In genomic region chr14:21194336-21194735, GRCm38 (mm10) we compare ENCODE assay signal across 17 mouse cellular contexts.
DNase-seq lines count a peak whose midpoint lies in the region; ATAC-seq and TF ChIP-seq lines count a peak whose summit lies in the region.
"Had no signal": no experiment of that assay in that cellular context is flagged by ENCODE, and none has a peak within 500 bp of the region (broad histone marks: within the 10 kb centered on the region; RNA-seq: fewer than 3 reads in every experiment).

No protein-coding gene starts in this region.

- ATAC-seq in hindbrain, embryonic 15.5 days (ENCODE audit: low FRiP score, low read depth): no peak
- no peak for ATAC-seq in hindbrain, embryonic 12.5 days (ENCODE audit: low FRiP score)
- ATAC-seq in intestine, postnatal 0 days: no peak
- no peak for ATAC-seq in stomach, embryonic 16.5 days (ENCODE audit: insufficient read depth, low FRiP score)
- ATAC-seq: activated CD4-positive, CD25-positive, alpha-beta regulatory T cell, adult 4 months had no signal

- no peaks in the 10 kb centered on the region for H3K36me3 ChIP-seq in hindbrain, embryonic 15.5 days
- H3K36me3 ChIP-seq in hindbrain, embryonic 12.5 days: no peaks in the 10 kb centered on the region
- H3K36me3 ChIP-seq in intestine, postnatal 0 days (ENCODE audit: control insufficient read depth, insufficient read depth): no peaks in the 10 kb centered on the region
- H3K36me3 ChIP-seq in stomach, embryonic 16.5 days (ENCODE audit: control insufficient read depth, insufficient read depth, low read length): no peaks in the 10 kb centered on the region
- H3K36me3 ChIP-seq in midbrain, embryonic 10.5 days: no peaks in the 10 kb centered on the region
- H3K36me3 ChIP-seq: limb, embryonic 12.5 days; lung, embryonic 15.5 days; midbrain, embryonic 12.5 days had no signal

- H3K27me3 ChIP-seq in hindbrain, embryonic 15.5 days: no peaks in the 10 kb centered on the region
- no peaks in the 10 kb centered on the region for H3K27me3 ChIP-seq in hindbrain, embryonic 12.5 days
- no peaks in the 10 kb centered on the region for H3K27me3 ChIP-seq in intestine, postnatal 0 days (replicated peaks; ENCODE audit: control insufficient read depth, insufficient read depth, low read length)
- H3K27me3 ChIP-seq in stomach, embryonic 16.5 days (ENCODE audit: control insufficient read depth, insufficient read depth, low read length): no peaks in the 10 kb centered on the region
- no peaks in the 10 kb centered on the region for H3K27me3 ChIP-seq in midbrain, embryonic 10.5 days (ENCODE audit: low read depth, poor library complexity, severe bottlenecking)
- H3K27me3 ChIP-seq: limb, embryonic 12.5 days; lung, embryonic 15.5 days; midbrain, embryonic 12.5 days had no signal

- no peaks in the 10 kb centered on the region for H3K9me3 ChIP-seq in hindbrain, embryonic 15.5 days
- H3K9me3 ChIP-seq in hindbrain, embryonic 12.5 days (replicated peaks): no peaks in the 10 kb centered on the region
- no peaks in the 10 kb centered on the region for H3K9me3 ChIP-seq in intestine, postnatal 0 days (ENCODE audit: control insufficient read depth)
- H3K9me3 ChIP-seq in stomach, embryonic 16.5 days (replicated peaks; ENCODE audit: control insufficient read depth, low read length): no peaks in the 10 kb centered on the region
- H3K9me3 ChIP-seq in midbrain, embryonic 10.5 days (replicated peaks): no peaks in the 10 kb centered on the region
- H3K9me3 ChIP-seq: limb, embryonic 12.5 days; lung, embryonic 15.5 days; midbrain, embryonic 12.5 days had no signal

- DNase-seq in thymus, postnatal 0 days (ENCODE audit: low spot score): peak; percentile 7
- DNase-seq in thymus, adult 18-20 months: no peak
- DNase-seq in midbrain, embryonic 10.5 days (ENCODE audit: low spot score): no peak
- no peak for DNase-seq in lung, adult 18-20 months
- DNase-seq: cerebellum, adult 18-20 months; heart, postnatal 4 days; kidney, adult 2 months; thymus, postnatal 14 days had no signal

- H3K4me3 ChIP-seq in hindbrain, embryonic 15.5 days: no peak overlapping the region
- no peak overlapping the region for H3K4me3 ChIP-seq in hindbrain, embryonic 12.5 days
- no peak overlapping the region for H3K4me3 ChIP-seq in intestine, postnatal 0 days (ENCODE audit: low read depth, low read length)
- no peak overlapping the region for H3K4me3 ChIP-seq in stomach, embryonic 16.5 days (replicated peaks; ENCODE audit: low read length)
- no peak overlapping the region for H3K4me3 ChIP-seq in midbrain, embryonic 10.5 days
- H3K4me3 ChIP-seq: erythroblast, embryonic 14.5 days; limb, embryonic 12.5 days; lung, embryonic 15.5 days; midbrain, embryonic 12.5 days had no signal

- H3K9ac ChIP-seq in hindbrain, embryonic 15.5 days: no peak overlapping the region
- H3K9ac ChIP-seq in hindbrain, embryonic 12.5 days: no peak overlapping the region
- no peak overlapping the region for H3K9ac ChIP-seq in intestine, postnatal 0 days (ENCODE audit: low read depth, low read length)
- H3K9ac ChIP-seq in stomach, embryonic 16.5 days (ENCODE audit: low read length): no peak overlapping the region
- H3K9ac ChIP-seq: limb, embryonic 12.5 days; lung, embryonic 15.5 days; midbrain, embryonic 12.5 days had no signal

- H3K4me2 ChIP-seq in hindbrain, embryonic 15.5 days: no peak overlapping the region
- H3K4me2 ChIP-seq in hindbrain, embryonic 12.5 days (replicated peaks): no peak overlapping the region
- peak overlapping the region; percentile 30; the same call in 1 of the 2 replicates for H3K4me2 ChIP-seq in intestine, postnatal 0 days (replicated peaks; ENCODE audit: low read depth)
- peak overlapping the region; percentile 6; the same call in 1 of the 2 replicates for H3K4me2 ChIP-seq in stomach, embryonic 16.5 days (ENCODE audit: low read depth, low read length)
- H3K4me2 ChIP-seq: limb, embryonic 12.5 days; lung, embryonic 15.5 days; midbrain, embryonic 12.5 days had no signal

- 0 out of 2 replicates have a peak overlapping the region, but pooled peaks have one; percentile 25 for H3K27ac ChIP-seq in hindbrain, embryonic 15.5 days (replicated peaks)
- no peak overlapping the region for H3K27ac ChIP-seq in hindbrain, embryonic 12.5 days
- no peak overlapping the region for H3K27ac ChIP-seq in intestine, postnatal 0 days (ENCODE audit: low read depth, low read length)
- H3K27ac ChIP-seq in stomach, embryonic 16.5 days (ENCODE audit: low read length): no peak overlapping the region
- no peak overlapping the region for H3K27ac ChIP-seq in midbrain, embryonic 10.5 days (replicated peaks)
- H3K27ac ChIP-seq: limb, embryonic 12.5 days; lung, embryonic 15.5 days; midbrain, embryonic 12.5 days had no signal

- 61% methylated on average over 6 of the region's 6 CpGs for WGBS in hindbrain, embryonic 15.5 days
- WGBS in hindbrain, embryonic 12.5 days: 71% methylated on average over 6 of the region's 6 CpGs
- WGBS in intestine, postnatal 0 days: 53% methylated on average over 6 of the region's 6 CpGs
- 40% methylated on average over 6 of the region's 6 CpGs for WGBS in stomach, embryonic 16.5 days
- 91% methylated on average over 6 of the region's 6 CpGs for WGBS in midbrain, embryonic 10.5 days

- H3K4me1 ChIP-seq in hindbrain, embryonic 15.5 days (replicated peaks): no peaks in the 10 kb centered on the region; the same call in 1 of the 2 replicates
- H3K4me1 ChIP-seq in hindbrain, embryonic 12.5 days: no peaks in the 10 kb centered on the region
- 0 out of 2 replicates have a peak, but pooled peaks cover 4% of the 10 kb centered on the region for H3K4me1 ChIP-seq in intestine, postnatal 0 days (replicated peaks; ENCODE audit: control insufficient read depth, insufficient read depth, low read length)
- 0 out of 2 replicates have a peak, but pooled peaks cover 3% of the 10 kb centered on the region for H3K4me1 ChIP-seq in stomach, embryonic 16.5 days (ENCODE audit: control insufficient read depth, insufficient read depth, low read length)
- H3K4me1 ChIP-seq in midbrain, embryonic 10.5 days: no peaks in the 10 kb centered on the region
- H3K4me1 ChIP-seq: midbrain, embryonic 12.5 days had no signal

- TF ChIP-seq CTCF in intestine, postnatal 0 days (IDR thresholded peaks at IDR 0.05; ENCODE audit: low read depth): no peak

Comparison
In these comparisons a context has a peak if more than half of its experiments do, and no peak if none do; other contexts are left out.
1. H3K4me2 ChIP-seq: peak in intestine, postnatal 0 days (single experiment) and stomach, embryonic 16.5 days (single experiment); none in hindbrain, embryonic 15.5 days (single experiment) and hindbrain, embryonic 12.5 days (single experiment).